Comparison of ENCODE assay signal across 20 mouse cellular contexts in the genomic region with DNA sequence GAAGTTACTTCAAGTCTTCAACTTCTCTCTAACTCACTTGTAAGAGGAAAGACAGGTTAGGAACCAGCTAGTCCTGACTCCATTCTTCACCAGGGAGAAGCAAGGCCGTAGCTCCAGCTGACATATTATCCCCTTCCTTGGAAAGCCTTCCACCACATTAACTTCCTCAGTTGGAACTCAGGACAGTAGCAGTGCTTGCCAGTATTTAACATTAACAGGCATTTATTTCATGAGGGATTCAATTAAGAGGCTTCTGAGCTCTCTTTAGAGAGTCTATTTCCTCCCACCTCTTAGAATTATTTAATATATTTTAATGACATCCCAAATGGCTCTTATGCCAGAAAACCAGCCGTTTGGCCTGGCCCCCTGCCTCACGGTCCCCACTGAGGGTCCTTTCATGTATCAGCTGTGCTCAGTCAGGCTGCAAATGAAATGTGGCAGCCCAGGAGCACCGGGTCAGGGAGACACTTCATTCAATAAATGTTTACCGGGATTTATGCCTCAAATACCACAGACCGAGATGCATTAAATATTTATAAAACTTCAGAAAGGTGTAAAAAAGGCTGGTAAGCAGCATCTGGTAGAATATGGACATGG.
DNase-seq lines count a peak whose midpoint lies in the region; ATAC-seq lines count a peak whose summit lies in the region.
"Had no signal": no experiment of that assay in that cellular context is flagged by ENCODE, and none has a peak within 500 bp of the region (broad histone marks: within the 10 kb centered on the region; RNA-seq: fewer than 3 reads in every experiment).

No protein-coding gene starts in this region.

- no peaks in the 10 kb centered on the region for H3K9me3 ChIP-seq in hindbrain, embryonic 11.5 days (ENCODE audit: control insufficient read depth, low read length)
- H3K9me3 ChIP-seq in hindbrain, embryonic 10.5 days = no peaks in the 10 kb centered on the region
- no peaks in the 10 kb centered on the region for H3K9me3 ChIP-seq in hindbrain, embryonic 14.5 days (ENCODE audit: control insufficient read depth, low read length)
- no peaks in the 10 kb centered on the region for H3K9me3 ChIP-seq in midbrain, embryonic 14.5 days (ENCODE audit: control insufficient read depth, low read length)
- H3K9me3 ChIP-seq: limb, embryonic 12.5 days; liver, embryonic 13.5 days; lung, embryonic 15.5 days; stomach, embryonic 15.5 days had no signal

- H3K27ac ChIP-seq in hindbrain, embryonic 11.5 days (ENCODE audit: low read depth, low read length) = 0 out of 2 replicates have a peak overlapping the region, but pooled peaks have one; percentile 53
- no peak overlapping the region for H3K27ac ChIP-seq in hindbrain, embryonic 10.5 days
- H3K27ac ChIP-seq in hindbrain, embryonic 14.5 days = peak overlapping the region; percentile 29; the same call in 1 of the 2 replicates
- no peak overlapping the region for H3K27ac ChIP-seq in midbrain, embryonic 14.5 days (replicated peaks; ENCODE audit: low read depth, low read length)
- H3K27ac ChIP-seq: limb, embryonic 12.5 days; liver, embryonic 13.5 days; lung, embryonic 15.5 days; macrophage; stomach, embryonic 15.5 days had no signal

- no peak overlapping the region for H3K4me3 ChIP-seq in hindbrain, embryonic 11.5 days (ENCODE audit: low read depth, low read length)
- H3K4me3 ChIP-seq in hindbrain, embryonic 10.5 days = no peak overlapping the region
- no peak overlapping the region for H3K4me3 ChIP-seq in hindbrain, embryonic 14.5 days (replicated peaks; ENCODE audit: low read length)
- H3K4me3 ChIP-seq in midbrain, embryonic 14.5 days (replicated peaks; ENCODE audit: low read depth, low read length) = no peak overlapping the region
- H3K4me3 ChIP-seq: layer of hippocampus, adult 2 months; limb, embryonic 12.5 days; liver, embryonic 13.5 days; lung, embryonic 15.5 days; stomach, embryonic 15.5 days had no signal

- no peaks in the 10 kb centered on the region for H3K27me3 ChIP-seq in hindbrain, embryonic 11.5 days (ENCODE audit: control insufficient read depth, insufficient read depth, low read length)
- H3K27me3 ChIP-seq in hindbrain, embryonic 10.5 days (ENCODE audit: insufficient read depth, poor library complexity, severe bottlenecking) = no peaks in the 10 kb centered on the region
- no peaks in the 10 kb centered on the region for H3K27me3 ChIP-seq in hindbrain, embryonic 14.5 days (ENCODE audit: control insufficient read depth, insufficient read depth, low read length)
- no peaks in the 10 kb centered on the region for H3K27me3 ChIP-seq in midbrain, embryonic 14.5 days (ENCODE audit: control insufficient read depth, insufficient read depth, low read length)
- H3K27me3 ChIP-seq: limb, embryonic 12.5 days; liver, embryonic 13.5 days; lung, embryonic 15.5 days; stomach, embryonic 15.5 days had no signal

- 42% methylated on average over 6 of the region's 6 CpGs for WGBS in hindbrain, embryonic 11.5 days
- WGBS in hindbrain, embryonic 10.5 days = 44% methylated on average over 6 of the region's 6 CpGs
- 11% methylated on average over 6 of the region's 6 CpGs for WGBS in hindbrain, embryonic 14.5 days
- WGBS in midbrain, embryonic 14.5 days = 16% methylated on average over 6 of the region's 6 CpGs

- H3K9ac ChIP-seq in hindbrain, embryonic 11.5 days (ENCODE audit: low read depth, low read length) = no peak overlapping the region
- no peak overlapping the region for H3K9ac ChIP-seq in hindbrain, embryonic 14.5 days
- H3K9ac ChIP-seq in midbrain, embryonic 14.5 days (replicated peaks; ENCODE audit: low read length) = no peak overlapping the region
- H3K9ac ChIP-seq: limb, embryonic 12.5 days; liver, embryonic 13.5 days; lung, embryonic 15.5 days; stomach, embryonic 15.5 days had no signal

- H3K4me1 ChIP-seq in hindbrain, embryonic 11.5 days (replicated peaks; ENCODE audit: control insufficient read depth, insufficient read depth, low read length) = no peaks in the 10 kb centered on the region
- peaks cover 17% of the 10 kb centered on the region for H3K4me1 ChIP-seq in hindbrain, embryonic 10.5 days (replicated peaks)
- H3K4me1 ChIP-seq in hindbrain, embryonic 14.5 days (replicated peaks; ENCODE audit: control insufficient read depth, insufficient read depth, low read length) = peaks cover 17% of the 10 kb centered on the region
- H3K4me1 ChIP-seq in midbrain, embryonic 14.5 days (ENCODE audit: control insufficient read depth, insufficient read depth, low read length) = peaks cover 10% of the 10 kb centered on the region
- H3K4me1 ChIP-seq: limb, embryonic 12.5 days; liver, embryonic 13.5 days; lung, embryonic 15.5 days; stomach, embryonic 15.5 days had no signal

- H3K36me3 ChIP-seq in hindbrain, embryonic 11.5 days (ENCODE audit: control insufficient read depth, insufficient read depth, low read length) = no peaks in the 10 kb centered on the region
- H3K36me3 ChIP-seq in hindbrain, embryonic 10.5 days = no peaks in the 10 kb centered on the region
- H3K36me3 ChIP-seq in hindbrain, embryonic 14.5 days (replicated peaks; ENCODE audit: control insufficient read depth, insufficient read depth) = no peaks in the 10 kb centered on the region
- no peaks in the 10 kb centered on the region for H3K36me3 ChIP-seq in midbrain, embryonic 14.5 days (ENCODE audit: control insufficient read depth, insufficient read depth, low read length)
- H3K36me3 ChIP-seq: limb, embryonic 12.5 days; liver, embryonic 13.5 days; lung, embryonic 15.5 days; stomach, embryonic 15.5 days had no signal

- H3K4me2 ChIP-seq in hindbrain, embryonic 11.5 days (replicated peaks; ENCODE audit: low read depth, low read length) = no peak overlapping the region
- no peak overlapping the region for H3K4me2 ChIP-seq in hindbrain, embryonic 14.5 days (replicated peaks)
- no peak overlapping the region for H3K4me2 ChIP-seq in midbrain, embryonic 14.5 days (ENCODE audit: low read length)
- H3K4me2 ChIP-seq: limb, embryonic 12.5 days; liver, embryonic 13.5 days; lung, embryonic 15.5 days; stomach, embryonic 15.5 days had no signal

- ATAC-seq in hindbrain, embryonic 11.5 days (ENCODE audit: low FRiP score) = peak; percentile 66; the same call in 1 of the 2 replicates
- ATAC-seq in hindbrain, embryonic 14.5 days (ENCODE audit: low FRiP score) = peak; percentile 63; the same call in 1 of the 2 replicates
- peak; percentile 53 for ATAC-seq in midbrain, embryonic 14.5 days (ENCODE audit: low FRiP score, low TSS enrichment)
- ATAC-seq: intestine, embryonic 16.5 days had no signal

- peak; percentile 23 for DNase-seq in hindbrain, embryonic 11.5 days (ENCODE audit: low spot score)
- no peak for DNase-seq in hindbrain, embryonic 10.5 days (ENCODE audit: low spot score)
- no peak for DNase-seq in hindbrain, embryonic 14.5 days (ENCODE audit: low spot score)
- peak; percentile 67 for DNase-seq in midbrain, embryonic 14.5 days
- DNase-seq in retina, embryonic 14.5 days (ENCODE audit: low spot score) = peak; percentile 82
- DNase-seq in thymus, postnatal 36 days = no peak
- DNase-seq in gastrocnemius, postnatal 10 days = no peak
- DNase-seq: cerebellum, adult 9-11 months; gastrocnemius, postnatal 25 days; heart, postnatal 10 days; kidney, postnatal 10 days; liver, embryonic 13.5 days; spleen, adult 18-20 months; thymus, adult 2 months had no signal

Comparison
In these comparisons a context has a peak if more than half of its experiments do, and no peak if none do; other contexts are left out.
1. DNase-seq: peak in hindbrain, embryonic 11.5 days (single experiment), midbrain, embryonic 14.5 days (single experiment) and retina, embryonic 14.5 days (single experiment); none in hindbrain, embryonic 10.5 days (single experiment), hindbrain, embryonic 14.5 days (single experiment), thymus, postnatal 36 days (0 of 2) and gastrocnemius, postnatal 10 days (single experiment).
2. H3K27ac ChIP-seq: peak in hindbrain, embryonic 11.5 days (single experiment) and hindbrain, embryonic 14.5 days (single experiment); none in hindbrain, embryonic 10.5 days (single experiment) and midbrain, embryonic 14.5 days (single experiment).
3. Peak in every context shown above with its lines, with median percentiles within 50 percentile points of each other: ATAC-seq.